Mouse (Mus musculus) E14TG2a.4 (cell line): ENCODE data around the gene Csrnp1.

Experiments
- H3K27me3 ChIP-seq: 2 replicates; pipeline ENCODE4 v1.6.1; 2014; ENCODE audit warnings: low read length, control low read depth; ENCODE audit not compliant: insufficient read depth
- H3K36me3 ChIP-seq: 2 replicates; pipeline ENCODE4 v1.6.1; 2014; ENCODE audit warnings: low read length, control low read depth; ENCODE audit not compliant: insufficient read depth
- H3K4me1 ChIP-seq: replicated peaks from 2 replicates; pipeline ENCODE4 v1.6.1; 2014; ENCODE audit warnings: low read depth, low read length, control low read depth
- H3K4me3 ChIP-seq: replicated peaks from 2 replicates; pipeline ENCODE4 v1.5.1; 2014; ENCODE audit warnings: mild to moderate bottlenecking, low read length
- H3K9me3 ChIP-seq: 2 replicates; pipeline ENCODE4 v1.6.1; 2014; ENCODE audit warnings: low read length, control low read depth
- CTCF ChIP-seq: conservative IDR thresholded peaks from 2 replicates; pipeline ENCODE4 v1.5.1; 2014; ENCODE audit warnings: low read length
- NANOG ChIP-seq: IDR thresholded peaks from 2 replicates; pipeline ENCODE4 v1.6.1; 2014; ENCODE audit warnings: borderline replicate concordance, low read length, mixed read lengths
- POU5F1 ChIP-seq: IDR thresholded peaks from 2 replicates; pipeline ENCODE4 v1.6.1; 2014; ENCODE audit warnings: low read length, borderline replicate concordance

The Csrnp1 gene

DNA sequence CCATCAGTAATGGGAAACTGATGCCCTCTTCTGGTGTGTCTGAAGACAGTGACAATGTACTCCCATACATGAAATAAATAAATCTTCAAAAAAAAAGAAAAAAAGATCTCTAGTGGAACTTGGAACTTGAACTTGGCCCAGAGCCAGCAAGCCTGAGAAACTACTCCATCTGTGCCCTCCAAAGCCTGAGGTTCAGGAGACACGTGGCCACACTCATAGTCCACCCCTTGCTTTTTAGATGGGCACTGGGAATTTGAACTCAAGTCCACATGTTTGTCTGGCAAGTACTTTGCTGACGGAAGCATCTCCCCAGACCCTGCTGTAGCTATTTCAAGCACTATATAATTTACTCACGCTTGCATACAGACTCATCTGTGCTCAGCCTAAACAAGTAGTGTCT is 19.3 kb downstream of the Csrnp1 start:
- Histone ChIP-seq H3K4me1 (peaks cover 82% of the 10 kb centered on the region), H3K27me3 (peaks cover 12% of the 10 kb centered on the region; the same call in 1 of the 2 replicates), H3K36me3 (peaks cover 5% of the 10 kb centered on the region; the same call in 1 of the 2 replicates), H3K9me3 (no peaks in the 10 kb centered on the region), H3K4me3 (no peak overlapping the region)
- TF ChIP-seq POU5F1, result no peak
- no peak for TF ChIP-seq NANOG
- TF ChIP-seq CTCF, result no peak

DNA sequence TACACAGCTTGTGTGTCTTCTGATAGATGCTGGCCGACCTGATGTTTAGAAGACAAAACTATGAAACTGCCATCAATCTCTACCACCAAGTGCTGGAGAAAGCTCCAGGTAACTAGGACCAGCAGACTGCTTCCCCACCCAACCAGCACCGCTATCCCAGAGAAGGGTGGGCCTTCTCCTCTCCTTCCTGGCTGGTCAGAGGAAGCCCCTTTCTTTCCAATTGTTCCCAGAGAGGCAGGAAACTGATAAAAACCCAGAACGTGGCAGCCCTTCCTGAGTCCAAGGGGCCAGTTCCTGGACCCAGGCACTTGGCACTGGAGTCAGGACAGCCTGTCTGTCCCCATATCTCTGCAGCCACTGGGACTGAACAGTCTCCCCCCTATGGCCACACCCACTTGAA is 20.3 kb downstream of the Csrnp1 start:
- Histone ChIP-seq H3K36me3 (no peaks in the 10 kb centered on the region), H3K4me3 (no peak overlapping the region), H3K9me3 (no peaks in the 10 kb centered on the region), H3K27me3 (peaks cover 12% of the 10 kb centered on the region; the same call in 1 of the 2 replicates), H3K4me1 (peaks cover 78% of the 10 kb centered on the region)
- TF ChIP-seq NANOG (no peak), POU5F1 (no peak), CTCF (no peak)

DNA sequence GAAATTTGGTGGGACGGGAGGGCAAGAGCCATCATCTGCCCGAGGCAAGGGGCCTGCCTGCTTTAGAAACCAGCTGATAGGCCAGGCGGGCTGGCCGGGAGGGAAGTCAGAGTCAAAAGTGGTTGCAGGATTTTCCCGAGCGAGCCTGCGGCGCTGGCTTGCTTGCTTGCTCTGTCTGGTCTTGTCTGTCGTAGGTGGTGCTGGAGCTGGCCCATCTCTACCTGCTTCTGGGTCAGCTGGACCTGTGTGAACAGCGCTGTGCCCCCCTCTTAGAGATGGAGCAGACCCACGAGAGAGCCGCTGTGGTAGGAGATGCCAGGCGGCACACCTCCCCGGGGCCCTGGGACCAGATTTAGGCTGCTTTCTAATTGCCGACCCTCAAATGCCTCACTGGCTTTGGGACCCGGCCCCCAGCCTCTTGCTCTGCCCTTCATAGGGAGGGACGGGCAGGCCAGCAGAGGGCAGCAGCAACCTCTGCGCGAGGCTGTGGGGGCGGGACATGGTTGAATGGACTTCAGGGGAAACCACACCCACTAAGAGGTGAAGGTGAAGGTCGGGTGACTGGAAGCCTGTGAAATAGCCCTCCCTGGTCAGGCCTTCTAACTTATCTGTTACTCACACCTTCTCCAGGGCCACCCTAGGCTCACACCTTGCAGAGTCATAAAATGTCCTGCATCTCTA is 21.3 kb downstream of the Csrnp1 start:
- no peak for TF ChIP-seq POU5F1
- TF ChIP-seq CTCF, result peak; percentile 71
- Histone ChIP-seq H3K4me3 (peak overlapping the region; percentile 71), H3K9me3 (no peaks in the 10 kb centered on the region), H3K27me3 (peaks cover 12% of the 10 kb centered on the region; the same call in 1 of the 2 replicates), H3K36me3 (no peaks in the 10 kb centered on the region), H3K4me1 (peaks cover 87% of the 10 kb centered on the region)

DNA sequence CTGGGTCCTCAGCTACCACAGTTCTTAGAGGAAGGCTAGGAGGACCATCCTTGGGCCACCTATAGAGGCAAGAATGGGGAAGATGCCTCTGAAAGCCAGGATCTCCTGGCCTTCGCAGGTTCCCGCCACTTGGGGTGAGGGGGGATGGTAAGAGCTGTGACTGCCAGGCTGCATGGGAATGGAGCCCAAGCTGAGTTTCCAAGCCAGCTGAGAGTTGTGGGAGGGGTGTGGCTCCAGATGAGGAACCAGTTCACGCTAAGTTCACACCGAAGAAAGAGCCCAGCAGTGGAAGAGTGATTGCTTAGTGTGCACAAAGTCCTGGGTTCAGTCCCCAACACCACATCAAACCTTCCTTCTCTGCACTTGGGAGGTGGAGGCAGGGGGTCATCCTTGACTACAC is 22.2 kb downstream of the Csrnp1 start:
- no peaks in the 10 kb centered on the region for H3K9me3 ChIP-seq
- peaks cover 12% of the 10 kb centered on the region; the same call in 1 of the 2 replicates for H3K27me3 ChIP-seq

DNA sequence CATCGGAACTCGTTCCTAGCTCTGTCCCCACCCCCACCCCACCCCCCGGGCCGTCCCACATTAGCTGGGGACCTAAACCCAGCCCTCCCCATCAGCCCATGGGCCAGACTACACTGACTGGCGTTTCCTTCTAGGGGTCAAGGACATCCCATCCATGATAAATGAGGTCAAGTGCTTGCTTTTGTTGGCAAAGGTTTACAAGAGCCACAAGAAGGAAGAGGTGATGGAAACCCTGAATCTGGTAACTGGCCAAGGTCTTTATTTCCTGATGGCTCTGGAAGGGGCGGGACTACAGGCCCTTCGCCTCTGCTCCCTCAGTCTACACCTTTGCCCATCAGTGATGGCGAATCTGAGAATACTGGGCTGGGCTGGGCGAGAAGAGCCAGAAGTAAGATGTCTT is 25.6 kb downstream of the Csrnp1 start:
- Histone ChIP-seq H3K36me3 (no peaks in the 10 kb centered on the region), H3K4me3 (no peak overlapping the region), H3K27me3 (peaks cover 12% of the 10 kb centered on the region; the same call in 1 of the 2 replicates), H3K4me1 (peaks cover 71% of the 10 kb centered on the region), H3K9me3 (no peaks in the 10 kb centered on the region)
- TF ChIP-seq CTCF, result no peak
- peak; percentile 60; the same call in 1 of the 2 replicates for TF ChIP-seq NANOG

More for the DNA sequence above, 22.2 kb downstream of the Csrnp1 start:
- Histone ChIP-seq H3K36me3 (no peaks in the 10 kb centered on the region), H3K4me3 (peak overlapping the region; percentile 71), H3K4me1 (peaks cover 82% of the 10 kb centered on the region)
- TF ChIP-seq NANOG, result no peak
- TF ChIP-seq POU5F1, result no peak
- TF ChIP-seq CTCF, result no peak

DNA sequence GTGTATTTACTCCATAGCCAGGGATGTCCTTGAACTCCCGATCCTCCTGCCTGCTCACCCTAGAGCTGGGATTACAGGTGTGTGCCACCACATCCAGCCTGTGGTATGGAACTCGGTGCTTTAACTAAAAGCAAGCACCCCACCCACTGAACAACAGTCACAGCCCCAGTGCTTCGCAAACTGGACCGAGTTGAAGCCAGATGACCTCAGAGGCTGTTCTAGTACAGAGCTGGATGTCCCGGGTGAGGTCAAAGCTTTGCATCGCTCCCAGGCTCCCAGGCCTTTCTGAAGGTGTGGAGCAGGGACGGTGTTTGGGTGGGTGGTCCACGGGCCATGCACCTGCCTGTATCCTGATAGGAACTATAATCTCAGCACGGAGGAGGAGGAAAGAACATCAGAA is 33.1 kb downstream of the Csrnp1 start:
- TF ChIP-seq NANOG, result no peak
- no peak for TF ChIP-seq CTCF
- no peak for TF ChIP-seq POU5F1
- H3K4me1 ChIP-seq, result peaks cover 23% of the 10 kb centered on the region

DNA sequence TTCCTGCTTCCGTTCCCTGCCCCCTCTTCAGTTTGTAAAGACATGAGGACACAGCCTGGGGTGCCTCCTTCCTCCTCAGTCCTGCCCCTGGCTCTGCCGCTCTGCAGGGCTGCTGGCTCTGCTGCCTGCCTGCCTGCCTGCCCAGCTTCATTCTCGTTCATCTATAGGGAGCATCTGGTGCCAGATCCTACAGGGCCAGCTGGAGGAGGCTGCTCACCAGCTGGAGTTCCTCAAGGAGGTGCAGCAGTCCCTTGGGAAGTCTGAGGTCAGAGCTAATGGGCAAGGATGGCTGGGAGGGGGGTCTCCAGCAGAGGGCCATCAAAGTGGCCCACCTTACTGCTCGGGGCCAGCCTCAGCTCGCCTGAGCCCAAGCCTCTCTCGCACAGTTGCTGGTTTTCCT is 34.0 kb downstream of the Csrnp1 start:
- H3K4me1 ChIP-seq, result peaks cover 25% of the 10 kb centered on the region
- H3K4me3 ChIP-seq, result no peak overlapping the region
- no peaks in the 10 kb centered on the region for H3K27me3 ChIP-seq
- H3K36me3 ChIP-seq, result no peaks in the 10 kb centered on the region
- no peak for TF ChIP-seq POU5F1
- no peak for TF ChIP-seq NANOG
- TF ChIP-seq CTCF, result no peak
- H3K9me3 ChIP-seq, result no peaks in the 10 kb centered on the region

More for the DNA sequence above, 33.1 kb downstream of the Csrnp1 start:
- Histone ChIP-seq H3K4me3 (no peak overlapping the region), H3K36me3 (no peaks in the 10 kb centered on the region), H3K27me3 (no peaks in the 10 kb centered on the region), H3K9me3 (no peaks in the 10 kb centered on the region)

DNA sequence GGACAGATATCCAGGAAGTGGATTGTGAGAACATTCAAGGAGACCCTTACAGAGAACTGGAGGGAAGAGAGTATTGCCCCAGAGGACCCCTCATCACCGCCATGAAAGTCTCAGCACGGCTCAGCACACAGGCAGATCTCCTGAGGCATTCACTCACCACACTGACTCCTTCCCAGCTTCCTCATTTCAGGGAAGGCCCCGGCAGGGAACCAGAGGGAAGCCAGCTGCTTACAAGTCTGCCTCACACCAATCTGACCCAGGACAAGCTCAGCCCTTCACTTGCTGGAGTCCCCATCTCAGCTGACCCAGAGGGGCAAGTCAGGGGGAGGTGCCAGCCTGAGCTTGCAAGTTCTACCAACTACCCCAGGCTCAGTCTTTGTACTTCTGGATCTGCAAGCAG is 35.7 kb downstream of the Csrnp1 start:
- H3K27me3 ChIP-seq, result no peaks in the 10 kb centered on the region
- H3K4me3 ChIP-seq, result no peak overlapping the region
- H3K4me1 ChIP-seq, result peaks cover 24% of the 10 kb centered on the region
- no peaks in the 10 kb centered on the region for H3K36me3 ChIP-seq
- H3K9me3 ChIP-seq, result no peaks in the 10 kb centered on the region
- TF ChIP-seq POU5F1, result no peak

DNA sequence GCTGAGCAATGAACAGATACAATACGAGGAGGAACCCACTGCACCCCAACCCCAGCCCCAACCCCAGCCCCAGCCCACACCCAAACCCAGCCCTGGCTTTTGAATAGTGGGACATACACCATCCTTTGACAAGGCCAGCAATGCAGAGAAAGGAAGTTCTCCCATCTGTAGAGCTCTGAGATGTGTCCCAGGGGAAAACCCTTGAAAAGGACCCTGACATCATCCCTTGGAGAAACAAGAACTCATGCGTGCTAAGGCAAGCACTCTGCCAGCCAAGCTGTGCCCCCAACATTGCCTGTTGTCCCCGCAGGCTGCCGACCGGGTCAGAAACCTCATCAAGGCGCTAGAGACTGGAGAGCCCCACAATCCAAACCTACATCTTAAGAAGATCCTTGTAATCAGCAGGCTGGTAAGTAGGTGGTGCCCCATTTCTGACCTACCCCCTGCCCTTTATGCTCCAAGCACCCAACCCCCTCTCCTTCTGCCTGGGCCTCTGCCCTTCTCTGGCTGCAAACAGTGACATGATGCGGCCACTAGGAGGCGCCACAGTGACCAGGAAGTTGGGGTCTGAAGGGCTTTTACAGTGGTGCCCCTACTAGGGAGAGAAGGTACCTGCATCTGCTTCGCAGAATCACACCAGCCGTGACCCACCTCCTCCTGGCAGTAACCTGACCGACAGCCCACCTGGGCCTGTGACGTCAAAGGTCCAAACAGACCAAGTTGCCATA is 39.1 kb downstream of the Csrnp1 start:
- H3K27me3 ChIP-seq, result no peaks in the 10 kb centered on the region
- peaks cover 49% of the 10 kb centered on the region for H3K4me1 ChIP-seq
- TF ChIP-seq POU5F1 (no peak), NANOG (no peak), CTCF (peak; percentile 93)
- no peak overlapping the region for H3K4me3 ChIP-seq
- H3K36me3 ChIP-seq, result no peaks in the 10 kb centered on the region
- H3K9me3 ChIP-seq, result no peaks in the 10 kb centered on the region
